Comparison of ENCODE assay signal across 8 mouse cellular contexts in the genomic region with DNA sequence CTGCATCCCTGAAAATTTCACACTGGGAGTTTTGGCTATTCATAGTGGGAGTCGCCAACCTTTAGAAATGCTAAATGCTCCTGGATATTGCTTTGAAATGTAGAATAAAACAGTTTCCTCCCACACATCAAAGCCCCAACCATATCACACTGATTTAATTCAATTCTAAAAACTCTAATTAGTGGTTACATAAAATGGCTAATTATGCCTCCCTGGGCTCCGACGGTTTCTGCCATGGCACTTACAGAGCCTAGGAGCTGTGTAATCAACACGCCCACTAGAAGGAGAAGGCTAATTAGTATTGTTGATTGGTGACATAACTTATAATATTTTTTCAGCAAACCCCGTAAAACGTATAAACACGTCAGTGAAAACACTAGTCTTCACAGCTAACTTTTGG. TPM values are rescaled to one million over a fixed set of nuclear protein-coding genes. Genes with fewer than 3 reads are reported as not detected.
DNase-seq lines count a peak whose midpoint lies in the region; ATAC-seq and TF ChIP-seq lines count a peak whose summit lies in the region.

No protein-coding gene starts in this region.

- DNase-seq in heart, postnatal 0 days (ENCODE audit: low spot score), result no peak
- no peak for DNase-seq in heart, postnatal 25 days (ENCODE audit: low spot score)
- no peak for DNase-seq in embryonic facial prominence, embryonic 10.5 days (ENCODE audit: low spot score)
- no peak for DNase-seq in spleen, postnatal 36 days (ENCODE audit: low spot score in 2 of 2)
- DNase-seq in cerebellum, postnatal 10 days, result no peak

- peak overlapping the region; percentile 63; the same call in 1 of the 2 replicates for H3K9ac ChIP-seq in heart, postnatal 0 days (replicated peaks; ENCODE audit: low read depth, low read length)
- H3K9ac ChIP-seq in hindbrain, embryonic 16.5 days (ENCODE audit: low read depth, low read length), result peak overlapping the region; percentile 78
- H3K9ac ChIP-seq in midbrain, embryonic 15.5 days, result no peak overlapping the region

- no peak overlapping the region for H3K27ac ChIP-seq in heart, postnatal 0 days (ENCODE audit: low read depth)
- no peak overlapping the region; the same call in 1 of the 2 replicates for H3K27ac ChIP-seq in embryonic facial prominence, embryonic 10.5 days (replicated peaks)
- H3K27ac ChIP-seq in hindbrain, embryonic 16.5 days (ENCODE audit: low read depth, low read length), result no peak overlapping the region
- H3K27ac ChIP-seq in midbrain, embryonic 15.5 days, result no peak overlapping the region

- TF ChIP-seq CTCF in heart, postnatal 0 days (IDR thresholded peaks at IDR 0.05; ENCODE audit: low read depth), result no peak

- no peaks in the 10 kb centered on the region for H3K27me3 ChIP-seq in heart, postnatal 0 days (ENCODE audit: control insufficient read depth, insufficient read depth, low read length)
- H3K27me3 ChIP-seq in embryonic facial prominence, embryonic 10.5 days (replicated peaks; ENCODE audit: low read depth, poor library complexity, severe bottlenecking), result peaks cover 69% of the 10 kb centered on the region
- peaks cover 4% of the 10 kb centered on the region for H3K27me3 ChIP-seq in hindbrain, embryonic 16.5 days (replicated peaks; ENCODE audit: control insufficient read depth, insufficient read depth, low read length)
- H3K27me3 ChIP-seq in midbrain, embryonic 15.5 days (replicated peaks), result peaks cover 25% of the 10 kb centered on the region

- peak overlapping the region; percentile 85 for H3K4me2 ChIP-seq in heart, postnatal 0 days (ENCODE audit: low read depth, low read length)
- peak overlapping the region; percentile 99 for H3K4me2 ChIP-seq in hindbrain, embryonic 16.5 days (ENCODE audit: low read length)
- H3K4me2 ChIP-seq in midbrain, embryonic 15.5 days, result peak overlapping the region; percentile 98

- WGBS in heart, postnatal 0 days, result 21% methylated on average over 7 of the region's 7 CpGs
- 6% methylated on average over 7 of the region's 7 CpGs for WGBS in embryonic facial prominence, embryonic 10.5 days
- WGBS in hindbrain, embryonic 16.5 days, result 6% methylated on average over 7 of the region's 7 CpGs
- 6% methylated on average over 7 of the region's 7 CpGs for WGBS in midbrain, embryonic 15.5 days

- no peaks in the 10 kb centered on the region for H3K9me3 ChIP-seq in heart, postnatal 0 days (replicated peaks; ENCODE audit: control insufficient read depth, low read length)
- H3K9me3 ChIP-seq in embryonic facial prominence, embryonic 10.5 days, result no peaks in the 10 kb centered on the region
- no peaks in the 10 kb centered on the region for H3K9me3 ChIP-seq in hindbrain, embryonic 16.5 days (ENCODE audit: control insufficient read depth, low read length)
- H3K9me3 ChIP-seq in midbrain, embryonic 15.5 days, result no peaks in the 10 kb centered on the region

- TF ChIP-seq EP300 in heart, postnatal 0 days (IDR thresholded peaks at IDR 0.05; ENCODE audit: low read depth), result no peak

- no peak for ATAC-seq in heart, postnatal 0 days (ENCODE audit: insufficient read depth, low read depth)
- ATAC-seq in hindbrain, embryonic 16.5 days, result no peak
- no peak for ATAC-seq in midbrain, embryonic 15.5 days (replicated peaks)
- ATAC-seq in megakaryocyte, adult 5-6 weeks (ENCODE audit: poor library complexity, severe bottlenecking), result no peak

- peak overlapping the region; percentile 58 for H3K4me3 ChIP-seq in heart, postnatal 0 days (ENCODE audit: low read depth, low read length)
- H3K4me3 ChIP-seq in embryonic facial prominence, embryonic 10.5 days, result peak overlapping the region; percentile 87
- H3K4me3 ChIP-seq in hindbrain, embryonic 16.5 days (ENCODE audit: low read length), result peak overlapping the region; percentile 71
- H3K4me3 ChIP-seq in midbrain, embryonic 15.5 days, result peak overlapping the region; percentile 80

- peaks cover 13% of the 10 kb centered on the region for H3K4me1 ChIP-seq in heart, postnatal 0 days (ENCODE audit: control insufficient read depth, insufficient read depth)
- peaks cover 60% of the 10 kb centered on the region for H3K4me1 ChIP-seq in embryonic facial prominence, embryonic 10.5 days
- H3K4me1 ChIP-seq in hindbrain, embryonic 16.5 days (ENCODE audit: control insufficient read depth, insufficient read depth, low read depth, low read length), result peaks cover 22% of the 10 kb centered on the region
- H3K4me1 ChIP-seq in midbrain, embryonic 15.5 days, result peaks cover 29% of the 10 kb centered on the region

- no peaks in the 10 kb centered on the region for H3K36me3 ChIP-seq in heart, postnatal 0 days (replicated peaks; ENCODE audit: control insufficient read depth, insufficient read depth, low read length)
- H3K36me3 ChIP-seq in embryonic facial prominence, embryonic 10.5 days (replicated peaks), result no peaks in the 10 kb centered on the region
- H3K36me3 ChIP-seq in hindbrain, embryonic 16.5 days (ENCODE audit: control insufficient read depth, insufficient read depth, low read length), result no peaks in the 10 kb centered on the region
- H3K36me3 ChIP-seq in midbrain, embryonic 15.5 days (replicated peaks), result no peaks in the 10 kb centered on the region

- intact Hi-C loops in heart, postnatal 25 days (cut with DNase I), result loop anchor here (5.0 kb wide), 2 partner anchors 36 to 71 kb away; no protein-coding TSS in a partner anchor

RNA-seq across cellular contexts. Expression of a gene that starts 1.4 kb away (rescaled TPM):
- 25.5 and 37.5 TPM in 2 replicates for total RNA-seq in heart, postnatal 0 days (2014; rRNA removed; ENCODE audit: low replicate concordance)
- polyA plus RNA-seq in heart, postnatal 0 days (2015; fragmentation: Nextera tagmentation; extraction: Ambion mirVana), result 10.8 and 12.4 TPM in 2 replicates
- 10 to 100 TPM; 11.3 to 12.9 TPM for total RNA-seq in heart, postnatal 25 days (2021)
- 12.9 and 13.3 TPM in 2 replicates for polyA plus RNA-seq in embryonic facial prominence, embryonic 10.5 days (2016; fragmentation: Nextera tagmentation; extraction: Ambion mirVana)
- polyA plus RNA-seq in hindbrain, embryonic 16.5 days (2015; fragmentation: Nextera tagmentation; extraction: Ambion mirVana), result 7.9 and 14.0 TPM in 2 replicates
- polyA plus RNA-seq in midbrain, embryonic 15.5 days (2015; fragmentation: Nextera tagmentation; extraction: Ambion mirVana), result 7.5 and 9.9 TPM in 2 replicates
- total RNA-seq in megakaryocyte, adult 5-6 weeks (2015), result 1.1 TPM in 2 replicates
- total RNA-seq in megakaryocyte, adult 5-6 weeks (2017), result 0.04 and 0.77 TPM in 2 replicates
